Mouse (Mus musculus) gonadal fat pad, adult 2 months (tissue): ENCODE measurements at regions not wholly inside any gene's neighbourhood (a gene's known extent, or its start where the extent isn't known, plus 50 kb on each side); places are given as distances from the start of the nearest gene placed in this dataset.

Experiments
- DNase-seq: peaks from one replicate; pipeline ENCODE4 v3.0.0-alpha.2; 2012; ENCODE audit warnings: low read depth

DNA sequence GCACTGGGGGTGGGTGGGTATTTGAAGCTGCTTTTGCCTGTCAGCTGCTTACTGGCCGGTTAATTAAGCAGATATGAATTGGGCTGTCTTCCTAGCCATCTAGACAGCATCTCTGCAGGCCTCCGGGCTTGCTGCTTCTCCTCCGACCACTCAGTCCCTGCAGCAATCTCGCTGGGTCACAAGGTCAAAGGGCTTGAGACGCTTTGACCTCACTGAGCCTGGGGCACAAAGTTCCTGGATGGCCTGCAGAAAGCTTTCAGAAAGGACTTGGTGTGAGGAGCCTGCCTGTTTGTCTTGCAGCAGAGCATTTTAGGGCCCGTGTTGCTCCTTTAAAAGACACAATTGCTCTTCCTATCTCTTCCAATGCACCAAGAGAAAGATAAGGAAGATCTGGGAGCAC lies 83.7 kb upstream of the Ppp2r5a start:
- no peak for DNase-seq

DNA sequence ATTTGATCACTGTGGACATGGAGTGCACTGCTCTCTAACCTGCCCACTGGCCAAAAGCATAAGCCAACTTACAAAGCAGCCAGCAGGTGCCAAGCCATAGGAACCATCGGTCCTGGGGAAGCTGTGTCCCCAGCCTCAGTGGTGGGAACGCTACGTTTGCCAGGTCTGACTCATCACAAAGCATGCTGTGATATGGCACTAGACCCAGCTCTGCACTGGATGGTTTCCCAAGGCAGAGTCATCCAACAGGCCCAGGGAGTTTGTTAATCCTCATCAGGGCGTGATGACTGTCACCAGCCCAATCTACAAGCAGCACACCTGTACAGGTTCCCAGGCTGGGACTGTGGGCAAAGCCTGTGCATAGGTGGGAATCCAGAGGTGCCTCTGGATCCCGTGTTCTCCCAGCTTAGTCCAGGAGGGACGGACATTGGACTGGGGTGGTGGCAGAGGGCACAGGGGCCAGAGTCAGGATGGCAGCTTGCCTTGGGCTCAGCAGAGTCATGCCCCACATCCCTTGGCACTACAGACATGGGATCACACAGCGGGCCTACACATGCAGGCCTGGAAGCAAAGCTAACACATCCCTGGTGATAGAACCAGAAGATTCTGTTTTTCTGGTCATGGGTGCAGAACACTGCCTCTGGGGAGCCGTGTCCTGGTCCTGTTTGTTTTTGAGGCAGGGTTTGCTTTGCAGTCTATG lies 81.8 kb upstream of the Ppp2r5a start:
- DNase-seq: peak; percentile 93

DNA sequence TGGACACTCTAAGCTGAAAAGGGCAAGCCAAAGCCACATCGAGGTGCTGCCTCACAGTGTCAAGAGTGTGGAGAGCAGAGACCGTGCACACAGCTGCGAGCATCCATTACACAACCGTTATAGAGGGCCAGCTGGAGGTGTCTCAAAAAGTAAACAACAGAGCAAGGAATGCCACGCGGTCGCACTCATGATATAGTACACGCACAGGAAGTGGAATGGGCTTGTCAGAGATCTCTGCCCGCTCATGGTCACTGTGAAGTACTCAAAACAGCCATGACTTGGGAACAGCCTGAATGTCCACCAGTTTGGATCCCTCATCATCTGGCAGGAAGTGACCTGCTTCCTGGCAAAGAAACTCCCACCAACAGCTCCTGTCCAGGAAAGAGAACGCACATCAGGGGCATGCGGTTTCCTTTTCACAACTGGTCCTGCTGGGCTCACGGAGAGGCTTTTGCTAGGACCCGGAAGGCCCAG lies 76.9 kb upstream of the Ppp2r5a start:
- DNase-seq: no peak

DNA sequence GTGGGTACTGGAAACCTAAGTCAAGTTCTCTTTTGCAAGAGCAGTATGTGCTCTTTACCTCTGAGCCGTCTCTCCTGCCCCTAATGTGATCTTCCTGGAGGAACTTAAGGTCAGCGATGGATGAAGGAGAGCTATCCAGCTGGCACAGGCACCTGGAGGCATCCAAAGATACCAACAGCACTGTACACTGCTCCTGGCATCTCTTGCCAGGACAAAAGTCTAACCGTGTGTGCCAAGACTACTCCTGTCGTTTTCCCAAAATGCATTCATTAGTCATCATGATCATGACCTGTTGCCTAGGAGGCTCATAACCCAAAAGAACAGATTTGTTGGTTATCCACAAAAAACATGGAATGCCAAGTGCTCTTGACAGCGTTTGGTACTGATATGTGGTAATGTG lies 69.5 kb upstream of the Ppp2r5a start:
- DNase-seq: no peak

DNA sequence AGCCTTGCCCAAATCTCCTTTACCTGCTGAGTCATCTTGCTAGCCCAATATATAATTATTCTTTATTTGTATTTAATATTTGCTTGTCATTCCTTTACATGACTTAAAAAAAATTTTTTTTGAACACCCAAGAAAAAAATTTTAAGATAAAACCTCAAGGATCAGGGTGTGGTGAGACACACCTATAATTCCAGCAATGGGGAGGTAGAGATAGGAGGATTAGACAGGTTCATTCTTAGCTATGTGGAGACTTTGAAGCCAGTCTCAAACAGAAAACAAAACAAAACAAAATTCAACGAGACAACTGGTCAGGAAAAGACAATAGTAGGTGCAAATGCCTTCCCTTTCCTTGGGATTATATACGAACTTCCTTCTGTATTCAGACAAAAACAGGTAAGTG lies 68.4 kb upstream of the Ppp2r5a start:
- DNase-seq: no peak

DNA sequence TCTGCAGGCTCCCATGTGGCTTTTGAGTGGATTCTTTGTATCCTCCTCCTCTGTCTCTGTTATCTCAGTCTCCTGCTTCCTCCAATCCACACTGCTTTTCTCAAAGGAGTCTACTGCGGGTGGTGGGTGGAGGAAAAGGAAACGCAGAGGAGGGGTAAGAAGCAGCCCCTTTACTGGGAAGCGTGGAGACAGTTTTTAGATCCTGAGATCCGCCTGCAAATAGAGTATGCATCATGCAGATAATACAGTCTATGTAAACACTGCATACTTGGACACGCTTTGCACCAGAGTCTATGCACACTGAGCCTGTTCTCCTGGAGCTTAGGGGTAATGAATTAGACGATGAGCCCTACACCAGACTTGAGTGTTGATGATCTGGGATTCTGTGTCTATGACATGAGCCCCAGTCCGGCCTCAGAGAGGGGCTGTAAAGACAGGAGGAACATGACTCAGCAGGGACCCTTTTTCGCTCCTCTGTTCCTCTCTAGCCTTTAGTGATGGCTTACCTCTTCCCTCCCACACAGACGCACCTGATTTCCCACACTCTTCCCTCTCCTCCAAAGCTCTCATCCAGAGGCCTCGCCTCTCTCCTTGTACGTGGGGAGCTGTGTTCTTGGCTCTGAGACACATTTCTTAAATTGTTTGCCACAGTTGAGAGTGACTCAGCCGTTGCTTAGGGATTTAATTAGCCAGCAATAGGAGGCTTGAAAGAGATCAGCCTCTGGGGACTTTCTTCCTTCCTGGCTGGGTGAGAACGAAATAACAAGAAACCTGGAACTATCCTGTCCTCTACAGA lies 67.3 kb upstream of the Ppp2r5a start:
- DNase-seq: no peak

DNA sequence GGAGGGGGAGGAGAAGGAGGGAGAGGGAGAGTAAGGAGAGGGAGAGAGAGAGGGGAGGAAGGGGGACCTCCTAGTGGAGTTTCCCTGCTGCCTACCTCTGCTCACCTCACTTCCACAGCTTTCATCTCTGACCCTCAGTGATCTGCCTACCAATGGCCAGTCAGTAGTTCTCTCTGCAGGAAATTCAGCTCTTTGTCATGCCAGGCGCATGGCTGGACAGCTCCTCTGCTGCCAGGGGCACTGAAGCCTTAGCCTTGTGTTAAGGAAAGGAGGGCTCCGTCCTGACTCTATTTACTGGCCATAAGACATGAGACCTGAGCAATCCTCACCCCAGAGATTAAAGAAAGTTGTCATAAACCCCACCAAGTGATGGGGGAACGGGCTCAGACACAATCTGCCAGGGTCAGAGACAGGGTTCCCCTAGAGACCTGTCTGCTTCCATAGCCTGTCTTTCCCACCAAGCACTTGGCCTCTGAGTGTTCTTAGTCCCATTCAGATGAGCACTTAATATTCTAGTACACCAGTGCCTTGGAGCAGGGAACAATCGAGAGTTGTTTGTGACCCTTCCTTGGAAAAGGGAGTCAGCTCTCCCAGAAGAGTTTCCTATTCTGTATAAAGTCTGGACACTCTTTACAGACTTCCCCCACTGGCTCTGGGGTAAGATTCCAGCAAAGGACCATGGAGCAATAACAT lies 65.9 kb upstream of the Ppp2r5a start:
- DNase-seq: no peak

DNA sequence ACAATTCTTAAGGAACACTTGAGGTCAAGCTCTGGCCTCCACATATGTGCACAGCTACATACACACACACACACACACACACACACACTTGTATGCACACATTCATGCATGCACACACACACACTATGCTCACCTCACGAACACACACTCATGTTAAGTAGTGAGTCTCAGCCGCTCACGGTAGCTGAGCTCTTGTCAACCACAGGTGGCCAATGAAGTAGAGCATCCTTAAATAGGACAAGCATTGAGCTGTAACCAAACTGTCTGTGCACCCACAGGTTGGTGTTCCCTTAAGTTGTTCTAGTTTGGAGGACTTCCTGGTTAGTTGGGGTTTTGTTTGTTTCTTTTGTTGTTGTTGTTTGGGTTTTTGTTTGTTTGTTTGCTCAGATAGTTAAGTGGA lies 63.2 kb upstream of the Ppp2r5a start:
- no peak for DNase-seq

DNA sequence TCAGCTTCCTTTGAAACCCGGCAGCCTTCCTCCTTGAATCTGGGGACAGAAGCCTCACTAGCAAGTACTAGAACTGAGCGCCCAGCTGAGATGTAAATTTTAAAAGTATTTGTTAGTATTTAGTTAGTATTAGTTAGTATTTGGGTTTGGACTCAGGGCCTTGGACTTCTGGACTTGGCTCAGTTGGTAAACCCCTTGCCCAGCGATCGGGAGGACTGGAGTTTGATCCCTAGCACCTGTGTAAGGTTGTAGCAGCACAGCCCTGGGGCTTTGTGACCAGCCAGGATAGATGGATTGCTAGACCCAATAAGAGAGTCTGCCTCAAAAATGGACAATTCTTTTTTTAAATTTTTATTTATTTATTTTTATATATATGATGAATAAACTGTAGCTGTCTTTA lies 62.7 kb upstream of the Ppp2r5a start:
- no peak for DNase-seq

DNA sequence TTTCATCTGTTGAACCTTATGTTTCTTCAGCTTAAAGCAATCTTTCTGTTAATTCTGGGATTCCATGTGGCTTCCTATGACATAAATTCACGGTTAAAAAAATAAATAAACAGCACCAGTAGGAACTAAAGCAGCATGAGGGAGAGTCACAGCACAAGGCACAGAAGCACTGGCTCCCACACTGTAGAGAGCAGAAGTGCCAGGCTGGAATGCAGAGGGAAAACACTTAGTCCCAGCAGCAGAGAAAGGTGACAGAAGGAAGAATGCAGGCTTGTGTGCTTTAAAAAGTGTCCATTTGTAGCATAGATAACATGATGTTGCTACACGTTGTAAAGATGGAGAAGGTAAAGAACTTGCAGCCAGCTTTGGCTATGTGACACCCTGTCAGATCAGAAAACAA lies 62.1 kb upstream of the Ppp2r5a start:
- DNase-seq: no peak

DNA sequence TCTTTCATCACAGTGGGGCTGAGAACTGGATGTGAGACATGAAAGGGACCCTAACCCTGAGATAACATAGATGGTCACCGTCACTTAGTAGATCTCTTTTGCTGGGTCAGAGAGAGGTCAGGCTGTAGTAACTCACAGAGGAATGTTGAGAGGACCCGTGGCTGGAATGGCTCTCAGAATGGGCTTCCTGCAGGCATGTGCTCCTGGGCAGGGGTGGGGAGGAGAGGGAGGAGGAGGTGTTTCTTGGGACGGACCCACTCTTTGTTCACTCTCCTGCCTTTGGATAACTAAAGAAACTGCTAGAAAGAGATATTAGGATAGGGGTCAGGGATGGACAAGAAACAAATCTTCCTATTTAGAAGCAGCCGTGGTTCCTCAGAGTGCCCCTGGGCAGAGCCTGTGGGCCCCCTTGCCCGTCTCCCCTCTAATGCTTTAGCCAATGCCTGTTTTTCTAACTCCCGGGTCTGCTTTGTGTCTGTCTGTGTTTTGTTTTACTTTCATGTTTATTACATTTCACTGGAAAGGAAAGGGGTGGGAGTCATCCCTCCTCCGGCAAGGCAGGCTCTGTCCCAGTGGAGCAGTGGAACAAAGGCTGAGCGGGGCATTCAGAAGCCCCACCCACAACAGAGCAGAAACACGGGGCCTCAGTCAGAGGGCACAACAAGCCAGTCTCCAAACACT lies 58.9 kb upstream of the Ppp2r5a start:
- DNase-seq: no peak

DNA sequence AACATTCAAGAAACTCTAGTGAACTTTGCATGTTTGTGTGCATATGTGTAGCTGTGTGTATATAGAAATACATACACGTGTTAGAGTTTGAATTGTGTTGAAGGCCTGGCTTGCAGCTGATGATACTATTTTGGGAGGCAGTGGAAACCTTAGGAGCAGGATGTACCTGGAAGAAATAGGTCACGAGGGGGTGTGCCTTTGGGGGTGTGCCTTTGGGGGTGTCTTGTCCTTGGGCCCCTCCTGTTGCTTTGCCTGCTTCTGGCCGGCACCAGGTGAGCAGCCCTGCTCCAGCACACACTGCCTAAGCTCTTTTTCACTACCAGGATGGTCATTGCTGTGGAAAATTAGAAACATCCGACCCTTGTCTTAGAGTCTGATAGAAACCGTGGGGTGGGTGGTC lies 56.0 kb upstream of the Ppp2r5a start:
- no peak for DNase-seq

DNA sequence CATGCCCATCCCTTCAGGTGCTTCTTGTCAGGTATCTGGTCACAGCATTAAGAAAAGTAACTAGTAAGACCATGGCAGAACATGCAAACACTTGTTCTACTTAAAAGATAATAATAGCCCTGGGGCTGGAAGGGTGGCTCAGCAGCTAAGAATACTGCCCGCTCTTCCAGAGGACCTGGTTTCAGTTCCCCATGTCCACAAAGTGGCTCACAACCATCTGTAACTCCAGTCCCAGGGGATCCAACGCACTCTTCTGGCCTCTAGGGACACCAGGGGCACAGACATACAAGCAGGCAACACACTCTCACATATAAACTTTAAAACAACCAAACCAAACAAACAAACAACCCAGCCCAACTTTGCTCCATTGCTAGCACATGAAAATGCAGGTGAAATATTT lies 55.2 kb upstream of the Ppp2r5a start:
- no peak for DNase-seq

DNA sequence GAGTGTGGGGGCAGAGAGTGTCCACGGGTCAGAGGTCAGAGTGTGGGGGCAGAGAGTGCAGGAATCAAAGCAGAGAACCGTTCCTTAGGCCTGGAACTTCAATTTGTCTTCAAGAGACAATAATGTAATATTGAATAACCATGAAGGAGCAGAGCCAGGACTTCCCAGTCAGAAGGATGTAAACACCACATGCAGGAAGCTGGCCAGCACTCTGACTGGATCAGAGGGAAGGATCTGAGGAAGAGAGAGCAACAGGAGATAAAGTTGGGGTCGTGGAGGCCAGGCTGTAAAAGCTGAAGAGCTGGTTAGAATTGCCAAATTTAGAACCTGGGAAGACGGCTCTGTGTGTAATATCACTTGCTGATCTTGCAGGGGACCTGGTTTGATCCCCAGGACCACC lies 54.0 kb upstream of the Ppp2r5a start:
- no peak for DNase-seq

DNA sequence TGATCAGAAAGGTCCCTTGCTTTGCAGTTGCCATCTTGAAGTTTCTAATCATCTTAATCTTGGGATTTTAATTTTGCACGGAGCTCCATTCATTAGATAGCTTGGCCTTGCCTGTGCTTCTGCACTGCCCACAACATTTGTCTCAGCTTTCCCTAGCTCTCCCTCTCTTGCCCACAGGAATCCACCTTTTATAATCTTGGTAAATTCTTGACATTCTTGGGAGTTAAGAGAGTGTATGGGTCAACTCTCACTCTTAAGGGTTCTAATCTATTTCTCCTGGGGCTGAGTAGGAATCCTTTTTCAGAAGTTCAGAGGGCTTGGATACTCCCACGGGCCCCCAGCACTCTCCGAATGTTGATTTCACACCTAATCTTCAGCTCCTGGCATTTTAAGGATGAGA lies 51.5 kb upstream of the Ppp2r5a start:
- DNase-seq: no peak

DNA sequence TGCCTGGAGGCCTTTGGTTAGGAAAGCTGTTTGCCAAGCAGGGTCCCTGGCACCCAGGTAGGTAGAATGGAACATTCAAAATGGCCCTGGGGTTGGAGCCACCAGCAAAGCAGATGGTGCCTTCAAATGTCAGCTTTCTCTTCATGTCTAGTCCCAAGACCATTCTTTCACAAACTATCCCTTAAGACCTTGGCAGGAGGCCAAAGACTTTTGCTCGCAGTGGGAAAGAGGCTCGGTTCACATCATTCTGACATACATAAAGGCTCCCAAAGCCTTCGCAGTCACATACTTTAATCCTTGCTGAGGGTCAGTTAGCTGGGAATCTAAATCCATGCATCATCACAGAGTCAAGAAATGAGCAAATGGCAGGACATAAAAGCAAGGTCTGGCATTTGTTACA lies 50.5 kb upstream of the Ppp2r5a start:
- no peak for DNase-seq
